Mouse (Mus musculus) cortical plate, adult 2 months (tissue): ENCODE measurements around the gene Acadsb. TPM values are rescaled to one million over a fixed set of nuclear protein-coding genes. Genes with fewer than 3 reads are reported as not detected.

Source experiments
- H3K27ac ChIP-seq: fragments of 200-500 bp; 2 replicates; pipeline ENCODE4 v1.5.1; 2012; ENCODE audit warnings: low read length, control low read depth, inconsistent platforms; ENCODE audit not compliant: insufficient read depth
- H3K4me1 ChIP-seq: fragments of 200-500 bp; 2 replicates; pipeline ENCODE4 v1.6.1; 2011; ENCODE audit warnings: low read length; ENCODE audit not compliant: control insufficient read depth, insufficient read depth
- H3K4me3 ChIP-seq: fragments of 200-500 bp; 2 replicates; pipeline ENCODE4 v1.5.1; 2011; ENCODE audit warnings: mild to moderate bottlenecking, low read length, control low read depth; ENCODE audit not compliant: insufficient read depth
- CTCF ChIP-seq: fragments of 200-500 bp; IDR thresholded peaks from 2 replicates; pipeline ENCODE4 v1.5.1; 2011; ENCODE audit warnings: mild to moderate bottlenecking, control low read depth, low read length; ENCODE audit not compliant: insufficient read depth; ENCODE audit errors: extremely low read depth
- POLR2A ChIP-seq: fragments of 200-500 bp; IDR thresholded peaks from 2 replicates; pipeline ENCODE4 v1.6.1; 2011; ENCODE audit warnings: mild to moderate bottlenecking, low read length, control low read depth; ENCODE audit not compliant: insufficient read depth; ENCODE audit errors: extremely low read depth
- polyA plus RNA-seq: library from polyadenylated mRNA; depleted of rRNA; stranded (reverse); fragments of >200 nt; gene quantifications from 2 replicates; pipeline ENCODE4 v1.2.3, GENCODE M21; 2012; rRNA removed

The Acadsb gene
- polyA plus RNA-seq, 1 experiment: 36.2 TPM

GRCm38 (mm10) chr7:131437051-131437450 is 26.6 kb downstream of the Acadsb start:
- TF ChIP-seq CTCF (no peak), POLR2A (no peak)
- H3K4me1 ChIP-seq: no peaks in the 10 kb centered on the region
- no peak overlapping the region for H3K27ac ChIP-seq
- no peak overlapping the region for H3K4me3 ChIP-seq

DNA sequence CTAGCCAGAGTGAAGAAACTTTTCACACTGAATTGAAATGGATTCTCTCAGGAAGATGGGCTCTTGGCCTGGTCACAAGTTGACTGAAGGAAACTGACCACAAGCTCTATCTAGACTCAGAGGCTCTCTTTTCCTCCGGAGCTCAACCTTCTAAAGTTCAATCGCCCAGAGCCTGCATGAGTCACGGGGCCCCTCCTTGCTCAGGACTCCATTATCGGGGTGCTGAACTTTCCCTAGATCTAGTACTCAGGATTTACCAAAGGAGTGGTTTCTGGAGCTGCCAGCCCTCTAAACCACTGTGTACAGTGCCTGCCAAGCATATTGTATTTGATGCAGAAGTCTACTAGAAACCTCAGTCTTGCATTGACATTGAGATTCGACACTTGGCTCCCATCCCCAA is 46.3 kb downstream of the Acadsb start:
- H3K27ac ChIP-seq: no peak overlapping the region
- no peak for TF ChIP-seq CTCF
- no peak for TF ChIP-seq POLR2A
- H3K4me3 ChIP-seq: no peak overlapping the region
- no peaks in the 10 kb centered on the region for H3K4me1 ChIP-seq

- Histone ChIP-seq H3K4me1 (no peaks in the 10 kb centered on the region), H3K4me3 (no peak overlapping the region), H3K27ac (no peak overlapping the region)
- no peak for TF ChIP-seq CTCF
- no peak for TF ChIP-seq POLR2A
Observed at GRCm38 (mm10) chr7:131465117-131465601, 54.8 kb downstream of the Acadsb start.

DNA sequence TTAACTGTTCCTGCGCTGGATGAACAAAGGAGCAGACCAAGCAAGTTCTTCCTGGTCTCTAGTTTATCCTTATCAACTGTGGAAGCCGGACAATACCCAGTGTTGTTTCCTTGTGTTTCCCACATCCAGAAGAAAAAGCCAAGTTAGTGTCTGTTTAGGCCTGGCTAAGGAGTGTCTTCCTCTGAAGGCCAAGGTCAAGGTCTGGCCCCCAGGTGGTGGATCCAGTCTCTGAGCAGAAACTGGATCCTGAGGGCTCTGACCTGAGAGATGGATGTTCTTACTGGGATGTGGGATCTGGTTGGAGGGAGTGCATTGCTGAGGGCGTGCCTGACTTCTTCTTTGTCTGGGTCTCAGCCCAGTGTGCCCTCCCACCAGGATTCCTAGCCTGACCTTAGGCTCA is 55.3 kb downstream of the Acadsb start:
- H3K4me3 ChIP-seq: no peak overlapping the region
- H3K27ac ChIP-seq: no peak overlapping the region
- no peaks in the 10 kb centered on the region for H3K4me1 ChIP-seq
- TF ChIP-seq POLR2A (no peak), CTCF (no peak)

GRCm38 (mm10) chr7:131467312-131467711 is 56.9 kb downstream of the Acadsb start:
- Histone ChIP-seq H3K4me3 (no peak overlapping the region), H3K27ac (no peak overlapping the region), H3K4me1 (no peaks in the 10 kb centered on the region)
- no peak for TF ChIP-seq POLR2A

DNA sequence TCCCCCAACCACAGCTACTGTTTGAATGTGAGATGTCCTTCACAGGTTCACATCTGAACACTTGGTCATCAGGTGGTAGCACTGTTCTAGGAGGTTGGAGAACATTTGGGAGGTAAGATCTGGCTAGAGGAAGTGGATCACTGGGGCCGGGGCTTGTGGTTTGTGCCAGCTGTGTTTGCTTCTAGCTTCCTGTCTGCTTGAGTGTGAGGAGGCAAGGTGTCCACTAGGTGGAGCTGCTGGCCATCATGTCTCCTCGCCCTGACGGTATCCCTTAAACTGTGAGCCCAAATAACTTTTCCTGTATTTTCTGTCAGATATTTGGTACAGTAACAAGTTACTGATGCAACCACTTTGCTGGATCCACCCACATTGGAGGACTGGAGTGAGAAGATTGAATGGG is 59.1 kb downstream of the Acadsb start:
- no peak overlapping the region for H3K4me3 ChIP-seq
- no peaks in the 10 kb centered on the region for H3K4me1 ChIP-seq
- no peak overlapping the region for H3K27ac ChIP-seq
- TF ChIP-seq POLR2A (no peak), CTCF (no peak)

GRCm38 (mm10) chr7:131471551-131471950 is 61.1 kb downstream of the Acadsb start:
- H3K27ac ChIP-seq: no peak overlapping the region
- TF ChIP-seq CTCF (no peak), POLR2A (no peak)
- H3K4me3 ChIP-seq: no peak overlapping the region
- H3K4me1 ChIP-seq: no peaks in the 10 kb centered on the region

DNA sequence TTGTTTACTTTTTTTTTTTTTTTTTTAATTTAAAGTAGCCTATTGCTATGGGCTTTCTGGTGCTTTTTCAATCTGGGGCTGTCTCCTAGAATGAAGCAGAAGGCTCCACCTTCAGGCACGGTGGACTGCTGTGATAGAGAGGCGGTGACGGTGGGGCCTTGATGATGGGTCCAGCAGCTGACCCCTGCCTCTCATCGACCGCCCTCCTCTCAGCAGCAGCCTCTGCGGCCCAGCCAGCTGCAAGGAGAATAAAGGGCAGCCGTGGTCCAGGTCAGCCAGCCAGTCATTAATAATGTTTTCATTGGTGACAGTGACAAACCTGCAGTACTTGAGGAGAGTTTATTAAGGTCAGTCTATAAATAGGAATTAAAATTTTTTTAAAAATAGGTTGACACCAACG is 66.7 kb downstream of the Acadsb start:
- Histone ChIP-seq H3K27ac (no peak overlapping the region), H3K4me1 (no peaks in the 10 kb centered on the region), H3K4me3 (no peak overlapping the region)
- TF ChIP-seq POLR2A: no peak
- TF ChIP-seq CTCF: no peak

DNA sequence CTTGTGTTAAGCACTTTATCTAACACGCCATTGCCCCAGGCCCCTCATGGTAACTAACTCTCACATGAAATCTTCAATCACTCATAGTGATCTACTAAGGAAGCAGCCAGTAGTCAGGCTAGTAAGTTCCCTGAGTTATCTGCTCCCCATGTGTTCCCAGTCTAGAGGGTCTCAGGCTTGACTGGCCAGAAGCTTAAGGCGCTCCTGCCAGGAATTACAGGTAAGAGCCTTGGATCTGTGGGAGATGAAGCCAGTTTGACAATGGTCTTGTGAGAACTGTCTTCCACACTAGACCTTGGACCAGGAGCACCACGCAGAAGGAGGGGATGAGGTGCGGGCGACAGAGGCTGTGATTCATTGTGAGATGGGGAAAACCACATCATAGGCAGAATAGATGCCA is 68.0 kb downstream of the Acadsb start:
- no peak for TF ChIP-seq CTCF
- no peak for TF ChIP-seq POLR2A
- H3K27ac ChIP-seq: no peak overlapping the region
- no peak overlapping the region for H3K4me3 ChIP-seq
- H3K4me1 ChIP-seq: no peaks in the 10 kb centered on the region

Other genes starting within 250 kb of the Acadsb start
- gene 5430419D17Rik, start 236.2 kb upstream of the Acadsb start, polyA plus RNA-seq: 0.04 TPM in 2 replicates
- 0.47 and 0.75 TPM in 2 replicates for gene Cuzd1, start 88.3 kb upstream of the Acadsb start, polyA plus RNA-seq
- 0.34 TPM in 1 of 2 replicates, not detected in the other for gene Fam24b, start 81.1 kb upstream of the Acadsb start, polyA plus RNA-seq
- gene Fam24a, start 76.7 kb upstream of the Acadsb start, polyA plus RNA-seq: not detected in 2 replicates
- gene 2310057M21Rik, start 47.8 kb upstream of the Acadsb start, polyA plus RNA-seq: 14.2 and 15.2 TPM in 2 replicates
- 59.5 and 64.4 TPM in 2 replicates for gene Pstk, start 39.5 kb upstream of the Acadsb start, polyA plus RNA-seq
- gene Ikzf5, start 80 bp upstream of the Acadsb start, polyA plus RNA-seq: 17.8 and 18.4 TPM in 2 replicates
- not detected in 2 replicates for gene Hmx3, start 132.3 kb downstream of the Acadsb start, polyA plus RNA-seq
- not detected in 2 replicates for gene Hmx2, start 138.2 kb downstream of the Acadsb start, polyA plus RNA-seq
- gene Bub3, start 149.6 kb downstream of the Acadsb start, polyA plus RNA-seq: 82.0 and 88.8 TPM in 2 replicates